Mouse (Mus musculus) forebrain, embryonic 16.5 days (tissue): Measurements from ENCODE around the gene Apol8. TPM values are rescaled to one million over a fixed set of nuclear protein-coding genes. Genes with fewer than 3 reads are reported as not detected.

Source experiments
- ATAC-seq: fragments of 200-750 bp; cut with Nextera tagmentation; 2 replicates; pipeline ENCODE4 v1.8.0; 2017; ENCODE audit warnings: mild to moderate bottlenecking, moderate library complexity
- H3K27ac ChIP-seq: fragments of 300-500 bp; sonication (generic); 2 replicates; pipeline ENCODE4 v1.5.1; 2014; ENCODE audit warnings: low read length, control low read depth
- H3K27me3 ChIP-seq: fragments of 300-500 bp; sonication (generic); replicated peaks from 2 replicates; pipeline ENCODE4 v1.6.1; 2014; ENCODE audit warnings: low read length; ENCODE audit not compliant: control insufficient read depth, insufficient read depth
- H3K36me3 ChIP-seq: fragments of 300-500 bp; sonication (generic); 2 replicates; pipeline ENCODE4 v1.6.1; 2014; ENCODE audit not compliant: control insufficient read depth, insufficient read depth
- H3K4me1 ChIP-seq: fragments of 300-500 bp; sonication (generic); replicated peaks from 2 replicates; pipeline ENCODE4 v1.6.1; 2014; ENCODE audit warnings: low read length; ENCODE audit not compliant: control insufficient read depth, insufficient read depth
- H3K4me2 ChIP-seq: fragments of 300-500 bp; sonication (generic); 2 replicates; pipeline ENCODE4 v1.6.1; 2014; ENCODE audit warnings: mild to moderate bottlenecking, low read length, control low read depth
- H3K4me3 ChIP-seq: fragments of 300-500 bp; sonication (generic); replicated peaks from 2 replicates; pipeline ENCODE4 v1.5.1; 2014; ENCODE audit warnings: mild to moderate bottlenecking, low read length, control low read depth
- H3K9ac ChIP-seq: fragments of 300-500 bp; sonication (generic); replicated peaks from 2 replicates; pipeline ENCODE4 v1.6.1; 2014; ENCODE audit warnings: low read depth, low read length, control low read depth
- H3K9me3 ChIP-seq: fragments of 300-500 bp; sonication (generic); 2 replicates; pipeline ENCODE4 v1.6.1; 2016; ENCODE audit warnings: low read length; ENCODE audit not compliant: control insufficient read depth
- WGBS: fragments of 180-500 bp; shearing (Covaris S2); extraction: QIAGEN DNeasy Blood & Tissue Kit; methylation state at CpG from one replicate; pipeline ENCODE4 v1.1.7; 2014; 5-methylcytosine and 5-hydroxymethylcytosine counted together
- polyA plus RNA-seq: library from polyadenylated mRNA; unstranded; fragments of >200 nt; fragmentation: Nextera tagmentation; extraction: Ambion mirVana; gene quantifications from 2 replicates; pipeline ENCODE4 v1.2.1, GENCODE M21; 2015

Apol8 gene
- polyA plus RNA-seq, 1 experiment from 2014 or later = 0.22 TPM

GRCm38 (mm10) chr15:77790656-77791405 is 34.0 kb upstream of the Apol8 start:
- ATAC-seq = no peak
- Histone ChIP-seq H3K36me3 (peaks cover 12% of the 10 kb centered on the region), H3K4me2 (no peak overlapping the region), H3K4me1 (peaks cover 2% of the 10 kb centered on the region; the same call in 1 of the 2 replicates), H3K9me3 (no peaks in the 10 kb centered on the region), H3K9ac (no peak overlapping the region), H3K27ac (no peak overlapping the region), H3K27me3 (no peaks in the 10 kb centered on the region), H3K4me3 (no peak overlapping the region)
- 92% methylated on average over 21 of the region's 21 CpGs for WGBS

GRCm38 (mm10) chr15:77789186-77789585 is 32.4 kb upstream of the Apol8 start:
- H3K9me3 ChIP-seq = no peaks in the 10 kb centered on the region
- no peak overlapping the region for H3K27ac ChIP-seq
- no peak overlapping the region for H3K4me3 ChIP-seq
- no peak for ATAC-seq
- peaks cover 2% of the 10 kb centered on the region; the same call in 1 of the 2 replicates for H3K4me1 ChIP-seq
- peaks cover 19% of the 10 kb centered on the region for H3K36me3 ChIP-seq
- WGBS = 90% methylated on average over 3 of the region's 3 CpGs
- no peak overlapping the region for H3K4me2 ChIP-seq
- no peaks in the 10 kb centered on the region for H3K27me3 ChIP-seq
- no peak overlapping the region for H3K9ac ChIP-seq

GRCm38 (mm10) chr15:77788356-77788755 is 31.6 kb upstream of the Apol8 start:
- Histone ChIP-seq H3K9ac (no peak overlapping the region), H3K27me3 (no peaks in the 10 kb centered on the region), H3K4me2 (no peak overlapping the region), H3K27ac (no peak overlapping the region), H3K4me1 (peaks cover 2% of the 10 kb centered on the region; the same call in 1 of the 2 replicates), H3K36me3 (peaks cover 21% of the 10 kb centered on the region), H3K9me3 (no peaks in the 10 kb centered on the region), H3K4me3 (no peak overlapping the region)
- no peak for ATAC-seq
- 85% methylated on average over 6 of the region's 6 CpGs for WGBS

GRCm38 (mm10) chr15:77785807-77786206 is 29.0 kb upstream of the Apol8 start:
- Histone ChIP-seq H3K9me3 (no peaks in the 10 kb centered on the region), H3K27me3 (no peaks in the 10 kb centered on the region), H3K36me3 (peaks cover 29% of the 10 kb centered on the region), H3K9ac (no peak overlapping the region), H3K4me3 (no peak overlapping the region), H3K4me1 (no peaks in the 10 kb centered on the region), H3K4me2 (no peak overlapping the region), H3K27ac (no peak overlapping the region)
- WGBS = 90% methylated on average over 1 of the region's 1 CpGs
- ATAC-seq = no peak

- no peaks in the 10 kb centered on the region for H3K9me3 ChIP-seq
- no peak overlapping the region for H3K9ac ChIP-seq
- no peaks in the 10 kb centered on the region for H3K4me1 ChIP-seq
- WGBS = 88% methylated on average over 22 of the region's 22 CpGs
- no peaks in the 10 kb centered on the region for H3K27me3 ChIP-seq
- H3K27ac ChIP-seq = no peak overlapping the region
- no peak for ATAC-seq
- no peak overlapping the region for H3K4me3 ChIP-seq
- peaks cover 27% of the 10 kb centered on the region for H3K36me3 ChIP-seq
- H3K4me2 ChIP-seq = no peak overlapping the region
Observed at GRCm38 (mm10) chr15:77784039-77784824, 27.4 kb upstream of the Apol8 start.

- Histone ChIP-seq H3K9ac (no peak overlapping the region), H3K27me3 (no peaks in the 10 kb centered on the region), H3K4me1 (no peaks in the 10 kb centered on the region), H3K27ac (no peak overlapping the region), H3K9me3 (no peaks in the 10 kb centered on the region), H3K4me3 (no peak overlapping the region), H3K4me2 (no peak overlapping the region), H3K36me3 (peaks cover 27% of the 10 kb centered on the region)
- 88% methylated on average over 11 of the region's 11 CpGs for WGBS
- no peak for ATAC-seq
Observed at GRCm38 (mm10) chr15:77782449-77783014, 25.7 kb upstream of the Apol8 start.

GRCm38 (mm10) chr15:77775186-77775963 is 18.6 kb upstream of the Apol8 start:
- 69% methylated on average over 20 of the region's 20 CpGs for WGBS
- peaks cover 25% of the 10 kb centered on the region for H3K36me3 ChIP-seq
- 0 out of 2 replicates have a peak, but pooled peaks have one; percentile 20 for ATAC-seq

GRCm38 (mm10) chr15:77774303-77774702 is 17.5 kb upstream of the Apol8 start:
- Histone ChIP-seq H3K27me3 (no peaks in the 10 kb centered on the region), H3K27ac (no peak overlapping the region), H3K4me1 (no peaks in the 10 kb centered on the region), H3K9me3 (no peaks in the 10 kb centered on the region), H3K4me3 (no peak overlapping the region), H3K36me3 (peaks cover 28% of the 10 kb centered on the region), H3K9ac (no peak overlapping the region), H3K4me2 (no peak overlapping the region)
- 96% methylated on average over 10 of the region's 10 CpGs for WGBS
- no peak for ATAC-seq

More at GRCm38 (mm10) chr15:77775186-77775963, 18.6 kb upstream of the Apol8 start:
- no peaks in the 10 kb centered on the region for H3K4me1 ChIP-seq
- H3K9me3 ChIP-seq = no peaks in the 10 kb centered on the region
- H3K27ac ChIP-seq = no peak overlapping the region
- H3K4me2 ChIP-seq = no peak overlapping the region
- H3K27me3 ChIP-seq = no peaks in the 10 kb centered on the region
- no peak overlapping the region for H3K4me3 ChIP-seq
- no peak overlapping the region for H3K9ac ChIP-seq
